Mouse (Mus musculus): Measurements from ENCODE around the gene Extl1.

- no peak for TF ChIP-seq POLR2A (IDR thresholded peaks at IDR 0.05; ENCODE audit: insufficient read length, low read depth)
- no peak for TF ChIP-seq E2F4 (IDR thresholded peaks at IDR 0.05; ENCODE audit: insufficient read depth)
- TF ChIP-seq USF1 (IDR thresholded peaks at IDR 0.05; ENCODE audit: low read depth): no peak
- no peak for TF ChIP-seq MAX (IDR thresholded peaks at IDR 0.05; ENCODE audit: low read depth)
- no peak for TF ChIP-seq POLR2AphosphoS2 (IDR thresholded peaks at IDR 0.05; ENCODE audit: insufficient read length, low read depth)
- TF ChIP-seq MYOG (IDR thresholded peaks at IDR 0.05; ENCODE audit: control insufficient read depth in 1 of 3, insufficient read depth in 1 of 3, insufficient read length in 2 of 3, low read depth in 2 of 3): no peak
- no peak for TF ChIP-seq TCF12 (IDR thresholded peaks at IDR 0.05; ENCODE audit: insufficient read depth, poor library complexity, severe bottlenecking)
- no peak for TF ChIP-seq REST (IDR thresholded peaks at IDR 0.05; ENCODE audit: insufficient read depth, insufficient read length)
- TF ChIP-seq CEBPB (IDR thresholded peaks at IDR 0.05; ENCODE audit: insufficient read depth, poor library complexity, severe bottlenecking): no peak
- TF ChIP-seq MYOD1 (IDR thresholded peaks at IDR 0.05; ENCODE audit: control insufficient read depth in 1 of 3, insufficient read length in 2 of 3, low read depth in 2 of 3): no peak
- no peak for TF ChIP-seq SRF (IDR thresholded peaks at IDR 0.05; ENCODE audit: control insufficient read depth, insufficient read length, low read depth)
- no peak for TF ChIP-seq TCF3 (IDR thresholded peaks at IDR 0.05; ENCODE audit: insufficient read length, low read depth)
These were observed 32.5 kb upstream of the Extl1 start for GRCm38 (mm10) chr4:134416177-134416576.

Measured in myocyte (in vitro differentiated cells).